ENCODE assay signal across 18 mouse cellular contexts in genomic region chr16:6485631-6486030, GRCm38 (mm10).
"Had no signal": no experiment of that assay in that cellular context is flagged by ENCODE, and none has a peak within 500 bp of the region (broad histone marks: within the 10 kb centered on the region; RNA-seq: fewer than 3 reads in every experiment).

No protein-coding gene starts in this region.

- H3K4me2 ChIP-seq: kidney, embryonic 15.5 days; liver, embryonic 13.5 days; midbrain, embryonic 11.5 days; neural tube, embryonic 12.5 days; neural tube, embryonic 15.5 days; stomach, embryonic 15.5 days had no signal

- H3K9ac ChIP-seq: kidney, embryonic 15.5 days; liver, embryonic 13.5 days; neural tube, embryonic 12.5 days; neural tube, embryonic 15.5 days; stomach, embryonic 15.5 days had no signal

- H3K36me3 ChIP-seq: kidney, embryonic 15.5 days; liver, embryonic 13.5 days; neural tube, embryonic 12.5 days; neural tube, embryonic 15.5 days; stomach, embryonic 15.5 days had no signal

- H3K9me3 ChIP-seq: kidney, embryonic 15.5 days; liver, embryonic 13.5 days; neural tube, embryonic 12.5 days; neural tube, embryonic 15.5 days; stomach, embryonic 15.5 days had no signal

- H3K27ac ChIP-seq: kidney, embryonic 15.5 days; left cerebral cortex, adult 2 months; liver, embryonic 13.5 days; neural tube, embryonic 12.5 days; neural tube, embryonic 15.5 days; stomach, embryonic 15.5 days had no signal

- DNase-seq: kidney, postnatal 10 days; kidney, postnatal 36 days; layer of hippocampus, postnatal 36 days; liver, embryonic 13.5 days; lung, adult 2 months; lung, postnatal 14 days; lung, postnatal 4 days; midbrain, embryonic 14.5 days; right cerebral cortex, adult 18-20 months; right cerebral cortex, postnatal 14 days; right cerebral cortex, postnatal 4 days; thymus, postnatal 25 days had no signal

- H3K4me3 ChIP-seq: kidney, embryonic 15.5 days; left cerebral cortex, adult 2 months; liver, embryonic 13.5 days; neural tube, embryonic 12.5 days; neural tube, embryonic 15.5 days; stomach, embryonic 15.5 days had no signal

- H3K4me1 ChIP-seq: kidney, embryonic 15.5 days; liver, embryonic 13.5 days; neural tube, embryonic 12.5 days; neural tube, embryonic 15.5 days; stomach, embryonic 15.5 days had no signal

- H3K27me3 ChIP-seq: liver, embryonic 13.5 days; neural tube, embryonic 12.5 days; neural tube, embryonic 15.5 days; stomach, embryonic 15.5 days had no signal
